ENCODE assay signal across 31 mouse cellular contexts in the genomic region with DNA sequence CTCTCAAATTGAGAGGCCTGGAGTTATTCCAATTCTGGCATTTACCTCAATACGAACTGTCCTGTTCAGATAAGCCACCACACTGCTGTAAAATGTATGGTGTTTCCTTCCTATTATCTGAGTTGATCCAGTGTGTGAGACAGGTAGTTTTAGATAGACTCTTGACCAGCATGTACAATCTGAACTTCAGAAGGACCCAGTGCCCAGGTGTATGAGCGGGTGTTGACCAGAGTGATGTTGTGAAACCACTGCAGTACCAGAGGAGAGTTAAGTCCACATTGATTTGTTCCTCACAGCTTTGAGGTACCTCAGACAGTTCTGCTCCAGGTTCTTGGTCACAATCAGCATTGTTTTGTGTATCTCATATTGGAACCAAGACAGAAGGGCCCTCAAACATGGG.
"Had no signal": no experiment of that assay in that cellular context is flagged by ENCODE, and none has a peak within 500 bp of the region (broad histone marks: within the 10 kb centered on the region; RNA-seq: fewer than 3 reads in every experiment).

No protein-coding gene starts in this region.

- H3K27me3 ChIP-seq: limb, embryonic 12.5 days; limb, embryonic 13.5 days; limb, embryonic 15.5 days; liver, embryonic 12.5 days; liver, embryonic 13.5 days; liver, embryonic 15.5 days; lung, embryonic 15.5 days; midbrain, embryonic 12.5 days; midbrain, embryonic 13.5 days; midbrain, embryonic 15.5 days had no signal

- H3K4me2 ChIP-seq: limb, embryonic 12.5 days; limb, embryonic 13.5 days; limb, embryonic 15.5 days; liver, embryonic 11.5 days; liver, embryonic 12.5 days; liver, embryonic 13.5 days; liver, embryonic 15.5 days; lung, embryonic 14.5 days; lung, embryonic 15.5 days; midbrain, embryonic 11.5 days; midbrain, embryonic 12.5 days; midbrain, embryonic 13.5 days; midbrain, embryonic 15.5 days had no signal

- H3K4me1 ChIP-seq: limb, embryonic 10.5 days; limb, embryonic 12.5 days; limb, embryonic 13.5 days; limb, embryonic 15.5 days; liver, embryonic 12.5 days; liver, embryonic 13.5 days; liver, embryonic 15.5 days; lung, embryonic 15.5 days; midbrain, embryonic 10.5 days; midbrain, embryonic 12.5 days; midbrain, embryonic 13.5 days; midbrain, embryonic 15.5 days had no signal

- DNase-seq: left cerebral cortex, postnatal 4 days; liver; liver, embryonic 13.5 days; lung, adult 18-20 months; lung, adult 2 months; lung, embryonic 14.5 days; lung, postnatal 10 days; lung, postnatal 14 days; lung, postnatal 36 days; lung, postnatal 4 days; midbrain, embryonic 14.5 days had no signal

- H3K9ac ChIP-seq: limb, embryonic 12.5 days; limb, embryonic 13.5 days; limb, embryonic 15.5 days; liver, embryonic 12.5 days; liver, embryonic 13.5 days; liver, embryonic 14.5 days; liver, embryonic 15.5 days; lung, embryonic 14.5 days; lung, embryonic 15.5 days; midbrain, embryonic 12.5 days; midbrain, embryonic 13.5 days; midbrain, embryonic 15.5 days had no signal

- H3K4me3 ChIP-seq: left cerebral cortex, adult 2 months; limb, embryonic 10.5 days; limb, embryonic 12.5 days; limb, embryonic 13.5 days; limb, embryonic 15.5 days; liver, embryonic 12.5 days; liver, embryonic 13.5 days; liver, embryonic 15.5 days; lung, embryonic 15.5 days; megakaryocyte, embryonic 14.5 days; midbrain, embryonic 10.5 days; midbrain, embryonic 12.5 days; midbrain, embryonic 13.5 days; midbrain, embryonic 15.5 days; myocyte had no signal

- H3K9me3 ChIP-seq: limb, embryonic 10.5 days; limb, embryonic 12.5 days; limb, embryonic 13.5 days; limb, embryonic 15.5 days; liver, embryonic 12.5 days; liver, embryonic 13.5 days; liver, embryonic 15.5 days; lung, embryonic 15.5 days; megakaryocyte, embryonic 14.5 days; midbrain, embryonic 10.5 days; midbrain, embryonic 12.5 days; midbrain, embryonic 13.5 days; midbrain, embryonic 15.5 days had no signal

- ATAC-seq: liver, embryonic 12.5 days; lung, postnatal 0 days; midbrain, embryonic 13.5 days; midbrain, embryonic 15.5 days; midbrain, embryonic 16.5 days had no signal

- H3K27ac ChIP-seq: left cerebral cortex, adult 2 months; limb, embryonic 10.5 days; limb, embryonic 12.5 days; limb, embryonic 13.5 days; limb, embryonic 15.5 days; liver, embryonic 12.5 days; liver, embryonic 13.5 days; liver, embryonic 14.5 days; liver, embryonic 15.5 days; lung, embryonic 15.5 days; macrophage; midbrain, embryonic 10.5 days; midbrain, embryonic 12.5 days; midbrain, embryonic 13.5 days; midbrain, embryonic 15.5 days had no signal

- H3K36me3 ChIP-seq: limb, embryonic 10.5 days; limb, embryonic 12.5 days; limb, embryonic 13.5 days; limb, embryonic 15.5 days; liver, embryonic 12.5 days; liver, embryonic 13.5 days; liver, embryonic 15.5 days; lung, embryonic 15.5 days; midbrain, embryonic 10.5 days; midbrain, embryonic 12.5 days; midbrain, embryonic 13.5 days; midbrain, embryonic 15.5 days had no signal
